Mouse (Mus musculus) MEL (cell line): ENCODE measurements around the gene Olfr961. TPM values are rescaled to one million over a fixed set of nuclear protein-coding genes. Genes with fewer than 3 reads are reported as not detected.

ENCODE experiments used
- DNase-seq: peaks from one replicate; pipeline ENCODE4 v3.0.0; 2011; ENCODE audit warnings: low read depth, low spot score
- H3K27ac ChIP-seq: 2 replicates; pipeline ENCODE4 v1.5.1; 2012; ENCODE audit warnings: low read depth, mild to moderate bottlenecking, control low read depth, low read length, moderate library complexity; ENCODE audit not compliant: control insufficient read depth
- H3K27me3 ChIP-seq, 2 experiments: fragments of 150-350 bp in 1 of 2; sonication (generic) in 1 of 2; 2 replicates each; pipeline ENCODE4 v1.6.1; 2012; ENCODE audit warnings: low read length in 2 of 2, mild to moderate bottlenecking in 2 of 2, improper control_type of control experiment in 1 of 2, moderate library complexity in 1 of 2; ENCODE audit not compliant: insufficient read depth in 2 of 2, control insufficient read depth in 1 of 2
- H3K36me3 ChIP-seq, 2 experiments: 2 replicates each; pipeline ENCODE4 v1.6.1; 2012 to 2014; ENCODE audit warnings: low read length in 2 of 2, improper control_type of control experiment in 1 of 2, inconsistent platforms in 1 of 2, mild to moderate bottlenecking in 1 of 2; ENCODE audit not compliant: insufficient read depth in 2 of 2, control insufficient read depth in 1 of 2
- H3K4me1 ChIP-seq, 2 experiments: fragments of 150-350 bp in 1 of 2; sonication (generic) in 1 of 2; 2 replicates each; pipeline ENCODE4 v1.6.1; 2012; ENCODE audit warnings: low read length in 2 of 2, improper control_type of control experiment in 1 of 2, mild to moderate bottlenecking in 1 of 2; ENCODE audit not compliant: insufficient read depth in 2 of 2, control insufficient read depth in 1 of 2
- H3K4me3 ChIP-seq, 2 experiments: fragments of 150-350 bp in 1 of 2; sonication (generic) in 1 of 2; 2 replicates each; pipeline ENCODE4 v1.5.1; 2012; ENCODE audit warnings: low read depth in 2 of 2, low read length in 2 of 2, mild to moderate bottlenecking in 2 of 2, moderate library complexity in 2 of 2, control low read depth in 1 of 2, improper control_type of control experiment in 1 of 2; ENCODE audit not compliant: control insufficient read depth in 1 of 2, insufficient read depth in 1 of 2
- H3K79me2 ChIP-seq: 2 replicates; pipeline ENCODE4 v1.6.1; 2012; ENCODE audit warnings: mild to moderate bottlenecking, low read length, moderate library complexity; ENCODE audit not compliant: control insufficient read depth, poor library complexity, insufficient read depth
- H3K9ac ChIP-seq: 2 replicates; pipeline ENCODE4 v1.6.1; 2012; ENCODE audit warnings: low read depth, mild to moderate bottlenecking, control low read depth, low read length, moderate library complexity; ENCODE audit not compliant: control insufficient read depth, poor library complexity, severe bottlenecking
- H3K9me3 ChIP-seq: fragments of 150-350 bp; sonication (generic); replicated peaks from 2 replicates; pipeline ENCODE4 v1.6.1; 2012; ENCODE audit warnings: mild to moderate bottlenecking, low read length, improper control_type of control experiment, moderate library complexity; ENCODE audit not compliant: insufficient read depth
- CHD1 ChIP-seq: IDR thresholded peaks from 2 replicates; pipeline ENCODE4 v1.6.1; 2012; ENCODE audit warnings: low read depth, mild to moderate bottlenecking, inconsistent platforms, low read length, improper control_type of control experiment
- CHD2 ChIP-seq: IDR thresholded peaks from 2 replicates; pipeline ENCODE4 v1.6.1; 2011; ENCODE audit warnings: low read length, improper control_type of control experiment
- E2F4 ChIP-seq: IDR thresholded peaks from 2 replicates; pipeline ENCODE4 v1.6.1; 2011; ENCODE audit warnings: low read depth, low read length, improper control_type of control experiment, borderline replicate concordance
- ETS1 ChIP-seq: IDR thresholded peaks from 2 replicates; pipeline ENCODE4 v1.6.1; 2012; ENCODE audit warnings: low read depth, mild to moderate bottlenecking, inconsistent platforms, low read length, improper control_type of control experiment, moderate library complexity
- GABPA ChIP-seq: IDR thresholded peaks from 2 replicates; pipeline ENCODE4 v1.6.1; 2012; ENCODE audit warnings: low read depth, mild to moderate bottlenecking, inconsistent platforms, low read length, improper control_type of control experiment, moderate library complexity
- GATA1 ChIP-seq: IDR thresholded peaks from 2 replicates; pipeline ENCODE4 v1.6.1; 2011; ENCODE audit warnings: low read depth, low read length, improper control_type of control experiment
- HCFC1 ChIP-seq: IDR thresholded peaks from 2 replicates; pipeline ENCODE4 v1.6.1; 2012; ENCODE audit warnings: low read depth, mild to moderate bottlenecking, inconsistent platforms, low read length, improper control_type of control experiment, moderate library complexity
- KAT2A ChIP-seq: conservative IDR thresholded peaks from 2 replicates; pipeline ENCODE4 v1.6.1; 2012; ENCODE audit warnings: low read depth, low read length, improper control_type of control experiment, inconsistent platforms
- MAFK ChIP-seq: IDR thresholded peaks from 2 replicates; pipeline ENCODE4 v1.6.1; 2011; ENCODE audit warnings: low read depth, mild to moderate bottlenecking, low read length, improper control_type of control experiment, borderline replicate concordance
- MAX ChIP-seq: IDR thresholded peaks from 2 replicates; pipeline ENCODE4 v1.6.1; 2011; ENCODE audit warnings: low read length, improper control_type of control experiment
- MEF2A ChIP-seq: IDR thresholded peaks from 2 replicates; pipeline ENCODE4 v1.6.1; 2014; ENCODE audit warnings: low read depth, mild to moderate bottlenecking, inconsistent platforms, low read length, improper control_type of control experiment; ENCODE audit not compliant: poor library complexity, insufficient replicate concordance, severe bottlenecking; ENCODE audit errors: extremely low read depth
- MYB ChIP-seq: IDR thresholded peaks from 2 replicates; pipeline ENCODE4 v1.6.1; 2011; ENCODE audit warnings: mild to moderate bottlenecking, low read depth, low read length, improper control_type of control experiment
- NELFE ChIP-seq: IDR thresholded peaks from 2 replicates; pipeline ENCODE4 v1.6.1; 2011; ENCODE audit warnings: low read depth, low read length, improper control_type of control experiment
- POLR2AphosphoS2 ChIP-seq: IDR thresholded peaks from 2 replicates; pipeline ENCODE4 v1.6.1; 2011; ENCODE audit warnings: low read length, improper control_type of control experiment
- RAD21 ChIP-seq: IDR thresholded peaks from 2 replicates; pipeline ENCODE4 v1.6.1; 2011; ENCODE audit warnings: mild to moderate bottlenecking, low read depth, low read length, improper control_type of control experiment
- RCOR1 ChIP-seq: IDR thresholded peaks from 2 replicates; pipeline ENCODE4 v1.6.1; 2012; ENCODE audit warnings: low read depth, mild to moderate bottlenecking, inconsistent platforms, low read length, improper control_type of control experiment
- SIN3A ChIP-seq: IDR thresholded peaks from 2 replicates; pipeline ENCODE4 v1.6.1; 2012; ENCODE audit warnings: low read length, improper control_type of control experiment, inconsistent platforms
- SMC3 ChIP-seq: IDR thresholded peaks from 2 replicates; pipeline ENCODE4 v1.6.1; 2011; ENCODE audit warnings: low read depth, low read length, improper control_type of control experiment
- TAL1 ChIP-seq: IDR thresholded peaks from 2 replicates; pipeline ENCODE4 v1.6.1; 2012; ENCODE audit warnings: mild to moderate bottlenecking, inconsistent platforms, low read length, moderate library complexity, mixed read lengths
- TBP ChIP-seq: IDR thresholded peaks from 2 replicates; pipeline ENCODE4 v1.8.0; 2011; ENCODE audit warnings: low read depth, low read length, improper control_type of control experiment
- TCF12 ChIP-seq: IDR thresholded peaks from 2 replicates; pipeline ENCODE4 v1.6.1; 2014; ENCODE audit warnings: low read depth, mild to moderate bottlenecking, inconsistent platforms, low read length, improper control_type of control experiment, moderate library complexity
- UBTF ChIP-seq: IDR thresholded peaks from 2 replicates; pipeline ENCODE4 v1.6.1; 2012; ENCODE audit warnings: low read depth, mild to moderate bottlenecking, inconsistent platforms, low read length, improper control_type of control experiment, moderate library complexity, borderline replicate concordance; ENCODE audit not compliant: insufficient read depth
- USF2 ChIP-seq, 2 experiments: IDR thresholded peaks; 2 replicates each; pipeline ENCODE4 v1.6.1; 2011 to 2012; ENCODE audit warnings: improper control_type of control experiment in 2 of 2, low read length in 2 of 2, borderline replicate concordance in 1 of 2, inconsistent platforms in 1 of 2, low read depth in 1 of 2, mild to moderate bottlenecking in 1 of 2; ENCODE audit not compliant: insufficient read depth in 1 of 2
- ZC3H11A ChIP-seq: IDR thresholded peaks from 2 replicates; pipeline ENCODE4 v1.6.1; 2012; ENCODE audit warnings: low read depth, mild to moderate bottlenecking, inconsistent platforms, low read length, improper control_type of control experiment
- ZKSCAN1 ChIP-seq: IDR thresholded peaks from 2 replicates; pipeline ENCODE4 v1.6.1; 2012; ENCODE audit warnings: low read depth, mild to moderate bottlenecking, inconsistent platforms, low read length, improper control_type of control experiment, moderate library complexity
- ZMIZ1 ChIP-seq: IDR thresholded peaks from 2 replicates; pipeline ENCODE4 v1.6.1; 2012; ENCODE audit warnings: low read depth, mild to moderate bottlenecking, inconsistent platforms, low read length, improper control_type of control experiment, moderate library complexity
- polyA plus RNA-seq, 2 experiments: library from polyadenylated mRNA; stranded (reverse) in 1 of 2; unstranded in 1 of 2; fragments of >175 nt in 1 of 2; fragments of >200 nt in 1 of 2; gene quantifications; 2 replicates each; pipeline versions ENCODE4 v1.2.1 to v1.2.4; 2012; ENCODE audit warnings: low replicate concordance in 2 of 2, low read depth in 1 of 2; ENCODE audit not compliant: insufficient read length in 2 of 2, insufficient read depth in 1 of 2, missing spikeins in 1 of 2
- total RNA-seq: library from RNA; depleted of rRNA; stranded (reverse); fragments of 300-350 nt; gene quantifications from 2 replicates; pipeline ENCODE4 v1.2.3, GENCODE M21; 2012

The Olfr961 gene
- total and polyA plus RNA-seq, 3 experiments, result not detected

GRCm38 (mm10) chr9:39603999-39604453 lies 40.9 kb upstream of the Olfr961 start, which contains the start of gene AW551984:
AW551984 (minus strand) TSS chr9:39604403.
- no peak for DNase-seq
- no peak within 1 kb of the TSS for H3K4me3 ChIP-seq

GRCm38 (mm10) chr9:39608497-39608896 lies 36.4 kb upstream of the Olfr961 start:
- no peak for TF ChIP-seq USF2 (IDR thresholded peaks at IDR 0.05; ENCODE audit: borderline replicate concordance in 1 of 2, insufficient read depth in 1 of 2, low read depth in 1 of 2, low read length in 2 of 2)
- no peak for TF ChIP-seq CHD2
- no peak for TF ChIP-seq TCF12
- TF ChIP-seq ZMIZ1, result no peak
- no peak for TF ChIP-seq ETS1
- no peak for TF ChIP-seq E2F4
- TF ChIP-seq GATA1, result no peak
- no peak for TF ChIP-seq POLR2AphosphoS2
- TF ChIP-seq MAFK, result no peak
- TF ChIP-seq TBP, result no peak
- TF ChIP-seq SIN3A, result no peak
- TF ChIP-seq NELFE, result no peak
- no peak for TF ChIP-seq MEF2A
- TF ChIP-seq MYB, result no peak
- no peak for TF ChIP-seq ZC3H11A
- no peak for TF ChIP-seq CHD1
- TF ChIP-seq RCOR1, result no peak
- no peak for TF ChIP-seq HCFC1
- Histone ChIP-seq H3K9ac (no peak overlapping the region), H3K4me1 (no peaks in the 10 kb centered on the region), H3K9me3 (no peaks in the 10 kb centered on the region), H3K79me2 (no peaks in the 10 kb centered on the region), H3K36me3 (no peaks in the 10 kb centered on the region), H3K4me3 (no peak overlapping the region), H3K27me3 (no peaks in the 10 kb centered on the region), H3K27ac (no peak overlapping the region)
- no peak for DNase-seq

More at GRCm38 (mm10) chr9:39603999-39604453, 40.9 kb upstream of the Olfr961 start, which contains the start of gene AW551984:
- Histone ChIP-seq H3K4me1 (no peaks in the 10 kb centered on the region), H3K27me3 (no peaks in the 10 kb centered on the region), H3K9ac (no peak within 1 kb of the TSS), H3K79me2 (no peaks in the 10 kb centered on the region), H3K36me3 (no peaks in the 10 kb centered on the region), H3K9me3 (no peaks in the 10 kb centered on the region), H3K27ac (no peak within 1 kb of the TSS)
- TF ChIP-seq CHD2, result no peak
- TF ChIP-seq RAD21, result no peak
- TF ChIP-seq KAT2A, result no peak
- no peak for TF ChIP-seq SMC3
- TF ChIP-seq TCF12, result no peak
- TF ChIP-seq MAX, result no peak
- no peak for TF ChIP-seq MAFK
- no peak for TF ChIP-seq USF2 (IDR thresholded peaks at IDR 0.05; ENCODE audit: borderline replicate concordance in 1 of 2, insufficient read depth in 1 of 2, low read depth in 1 of 2, low read length in 2 of 2)
- no peak for TF ChIP-seq ZKSCAN1
- no peak for TF ChIP-seq GABPA
- no peak for TF ChIP-seq UBTF
- TF ChIP-seq MYB, result no peak
- TF ChIP-seq RCOR1, result no peak
- no peak for TF ChIP-seq TAL1
